Mouse (Mus musculus) bone marrow macrophage, adult 2 months (primary cell): ENCODE measurements around the gene Aqp11.

ENCODE experiments used
- CTCF ChIP-seq: IDR thresholded peaks from 2 replicates; pipeline ENCODE4 v1.5.1; 2012; ENCODE audit warnings: low read depth, mild to moderate bottlenecking, low read length, moderate library complexity
- POLR2A ChIP-seq: IDR thresholded peaks from 2 replicates; pipeline ENCODE4 v1.6.1; 2012; ENCODE audit warnings: mild to moderate bottlenecking, low read depth, low read length, borderline replicate concordance

DNA sequence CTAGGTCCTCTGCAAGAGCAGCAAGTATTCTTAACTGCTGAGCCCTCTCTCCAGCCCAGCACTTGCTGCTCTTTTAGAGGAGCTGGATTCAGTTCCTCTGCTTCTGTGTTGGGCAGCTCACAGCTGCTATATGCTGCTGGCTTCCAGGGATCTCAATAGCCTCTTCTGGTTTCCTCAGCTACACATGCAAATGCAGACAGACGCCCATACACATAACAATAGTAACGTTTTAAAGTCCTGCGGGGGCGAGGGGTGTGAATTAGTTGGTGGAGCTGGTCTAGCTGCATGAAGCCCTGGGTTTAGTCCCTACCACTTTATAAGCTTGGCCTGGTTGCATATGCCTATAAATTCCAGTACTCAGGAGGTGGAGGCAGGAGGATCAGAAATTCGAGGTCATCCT lies 19.0 kb downstream of the Aqp11 start:
- no peak for TF ChIP-seq CTCF
- TF ChIP-seq POLR2A = no peak
